Mouse (Mus musculus) midbrain, postnatal 0 days (tissue): Measurements from ENCODE around the gene Nol11. TPM values are rescaled to one million over a fixed set of nuclear protein-coding genes. Genes with fewer than 3 reads are reported as not detected.

Experiments
- ATAC-seq: fragments of 200-750 bp; cut with Nextera tagmentation; 2 replicates; pipeline ENCODE4 v1.8.0; 2017; ENCODE audit warnings: moderate number of reproducible peaks, mild to moderate bottlenecking, moderate TSS enrichment, moderate library complexity; ENCODE audit not compliant: low FRiP score
- DNase-seq: peaks from one replicate; pipeline ENCODE4 v3.0.0-alpha.2; 2015; ENCODE audit warnings: low spot score
- H3K27ac ChIP-seq: fragments of 300-500 bp; sonication (generic); 2 replicates; pipeline ENCODE4 v1.5.1; 2014; ENCODE audit warnings: low read depth, mild to moderate bottlenecking, low read length, mixed read lengths
- H3K27me3 ChIP-seq: fragments of 300-500 bp; sonication (generic); 2 replicates; pipeline ENCODE4 v1.6.1; 2014; ENCODE audit warnings: low read length, control low read depth, mixed read lengths; ENCODE audit not compliant: insufficient read depth
- H3K36me3 ChIP-seq: fragments of 300-500 bp; sonication (generic); 2 replicates; pipeline ENCODE4 v1.6.1; 2014; ENCODE audit warnings: low read length, control low read depth, mixed read lengths; ENCODE audit not compliant: insufficient read depth
- H3K4me1 ChIP-seq: fragments of 300-500 bp; sonication (generic); 2 replicates; pipeline ENCODE4 v1.6.1; 2014; ENCODE audit warnings: mild to moderate bottlenecking, control low read depth, antibody characterized with exemption, low read length, mixed read lengths; ENCODE audit not compliant: insufficient read depth
- H3K4me2 ChIP-seq: fragments of 300-500 bp; sonication (generic); 2 replicates; pipeline ENCODE4 v1.6.1; 2014; ENCODE audit warnings: low read depth, mild to moderate bottlenecking, low read length, mixed read lengths; ENCODE audit not compliant: poor library complexity, severe bottlenecking
- H3K4me3 ChIP-seq: fragments of 300-500 bp; sonication (generic); 2 replicates; pipeline ENCODE4 v1.5.1; 2014; ENCODE audit warnings: low read depth, mild to moderate bottlenecking, low read length, moderate library complexity
- H3K9ac ChIP-seq: fragments of 300-500 bp; sonication (generic); replicated peaks from 2 replicates; pipeline ENCODE4 v1.6.1; 2014; ENCODE audit warnings: mild to moderate bottlenecking, low read length, moderate library complexity, mixed read lengths; ENCODE audit not compliant: poor library complexity, severe bottlenecking
- H3K9me3 ChIP-seq: fragments of 300-500 bp; sonication (generic); 2 replicates; pipeline ENCODE4 v1.6.1; 2016; ENCODE audit warnings: low read length, control low read depth
- CTCF ChIP-seq: IDR thresholded peaks from 2 replicates; pipeline ENCODE4 v1.5.1; 2016; ENCODE audit warnings: antibody characterized with exemption, mild to moderate bottlenecking
- WGBS: fragments of 180-500 bp; shearing (Covaris S2); extraction: QIAGEN DNeasy Blood & Tissue Kit; methylation state at CpG from one replicate; pipeline ENCODE4 v1.1.7; 2014; 5-methylcytosine and 5-hydroxymethylcytosine counted together
- polyA plus RNA-seq: library from polyadenylated mRNA; unstranded; fragments of >200 nt; fragmentation: Nextera tagmentation; extraction: Ambion mirVana; gene quantifications from 2 replicates; pipeline ENCODE4 v1.2.1, GENCODE M21; 2015
- total RNA-seq: library from RNA; depleted of rRNA; stranded (reverse); fragments of >200 nt; gene quantifications from 2 replicates; pipeline ENCODE4 v1.2.3, GENCODE M21; 2014

Gene Nol11
- total and polyA plus RNA-seq, 2 experiments from 2014 or later = 35.6 to 36.9 TPM

- Histone ChIP-seq H3K9ac (no peak overlapping the region), H3K4me1 (no peaks in the 10 kb centered on the region), H3K27me3 (no peaks in the 10 kb centered on the region), H3K9me3 (no peaks in the 10 kb centered on the region), H3K36me3 (no peaks in the 10 kb centered on the region), H3K4me3 (no peak overlapping the region), H3K4me2 (no peak overlapping the region), H3K27ac (no peak overlapping the region)
- ATAC-seq (no peak), DNase-seq (no peak)
- no peak for TF ChIP-seq CTCF
- 90% methylated on average over 9 of the region's 9 CpGs for WGBS
These were observed 25.9 kb upstream of the Nol11 start for GRCm38 (mm10) chr11:107215111-107215510.

- no peaks in the 10 kb centered on the region for H3K36me3 ChIP-seq
- no peak overlapping the region for H3K4me2 ChIP-seq
- H3K9ac ChIP-seq = no peak overlapping the region
- ATAC-seq (no peak), DNase-seq (peak; percentile 72)
- 80% methylated on average over 5 of the region's 5 CpGs for WGBS
- no peaks in the 10 kb centered on the region for H3K4me1 ChIP-seq
- no peak overlapping the region for H3K4me3 ChIP-seq
- H3K27me3 ChIP-seq = no peaks in the 10 kb centered on the region
- no peaks in the 10 kb centered on the region for H3K9me3 ChIP-seq
- no peak overlapping the region for H3K27ac ChIP-seq
- peak; percentile 73 for TF ChIP-seq CTCF
These were observed 24.6 kb upstream of the Nol11 start for GRCm38 (mm10) chr11:107213745-107214144.

- ATAC-seq (no peak), DNase-seq (no peak)
- TF ChIP-seq CTCF = no peak
- Histone ChIP-seq H3K27ac (no peak overlapping the region), H3K4me2 (no peak overlapping the region), H3K9me3 (no peaks in the 10 kb centered on the region), H3K27me3 (no peaks in the 10 kb centered on the region), H3K4me1 (no peaks in the 10 kb centered on the region), H3K4me3 (no peak overlapping the region), H3K36me3 (no peaks in the 10 kb centered on the region), H3K9ac (no peak overlapping the region)
- 84% methylated on average over 13 of the region's 13 CpGs for WGBS
These were observed 20.6 kb upstream of the Nol11 start for GRCm38 (mm10) chr11:107209818-107210217.

- H3K27ac ChIP-seq = no peak overlapping the region
- no peak overlapping the region for H3K9ac ChIP-seq
- H3K4me1 ChIP-seq = no peaks in the 10 kb centered on the region
- H3K4me3 ChIP-seq = no peak overlapping the region
- DNase-seq (no peak), ATAC-seq (no peak)
- WGBS = 85% methylated on average over 11 of the region's 11 CpGs
- no peak overlapping the region for H3K4me2 ChIP-seq
- no peaks in the 10 kb centered on the region for H3K9me3 ChIP-seq
- no peaks in the 10 kb centered on the region for H3K36me3 ChIP-seq
- no peak for TF ChIP-seq CTCF
- no peaks in the 10 kb centered on the region for H3K27me3 ChIP-seq
These were observed 12.6 kb upstream of the Nol11 start for GRCm38 (mm10) chr11:107201773-107202172.

GRCm38 (mm10) chr11:107199281-107199680 lies 10.1 kb upstream of the Nol11 start:
- Histone ChIP-seq H3K36me3 (no peaks in the 10 kb centered on the region), H3K27ac (no peak overlapping the region)
- 82% methylated on average over 5 of the region's 5 CpGs for WGBS

GRCm38 (mm10) chr11:107195334-107195733 lies 6.2 kb upstream of the Nol11 start:
- Histone ChIP-seq H3K4me2 (no peak overlapping the region), H3K4me3 (no peak overlapping the region), H3K9me3 (no peaks in the 10 kb centered on the region), H3K4me1 (no peaks in the 10 kb centered on the region), H3K27me3 (no peaks in the 10 kb centered on the region), H3K36me3 (no peaks in the 10 kb centered on the region), H3K27ac (no peak overlapping the region), H3K9ac (no peak overlapping the region)
- TF ChIP-seq CTCF = no peak
- WGBS = 64% methylated on average over 2 of the region's 2 CpGs
- no peak for DNase-seq
- no peak for ATAC-seq

More at GRCm38 (mm10) chr11:107199281-107199680, 10.1 kb upstream of the Nol11 start:
- H3K9ac ChIP-seq = no peak overlapping the region
- no peak overlapping the region for H3K4me3 ChIP-seq
- H3K9me3 ChIP-seq = no peaks in the 10 kb centered on the region
- H3K27me3 ChIP-seq = no peaks in the 10 kb centered on the region
- DNase-seq (no peak), ATAC-seq (no peak)
- no peaks in the 10 kb centered on the region for H3K4me1 ChIP-seq
- TF ChIP-seq CTCF = no peak
- H3K4me2 ChIP-seq = no peak overlapping the region
